Mouse (Mus musculus) neural tube, embryonic 13.5 days (tissue): ENCODE results near the gene Vmn2r9. TPM values are rescaled to one million over a fixed set of nuclear protein-coding genes. Genes with fewer than 3 reads are reported as not detected.
"Not testable (repeated sequence)": the region's sequence is repeated elsewhere in the genome, so short reads cannot be mapped to it uniquely, and the experiment has no call there.

Experiments
- ATAC-seq: fragments of 200-750 bp; cut with Nextera tagmentation; 2 replicates; pipeline ENCODE4 v1.8.0; 2017; ENCODE audit warnings: low read depth, mild to moderate bottlenecking, moderate TSS enrichment, moderate library complexity
- H3K27ac ChIP-seq: fragments of 300-500 bp; sonication (generic); replicated peaks from 2 replicates; pipeline ENCODE4 v1.5.1; 2015; ENCODE audit warnings: moderate library complexity, mild to moderate bottlenecking, inconsistent platforms
- H3K27me3 ChIP-seq: fragments of 300-500 bp; sonication (generic); 2 replicates; pipeline ENCODE4 v1.6.1; 2015; ENCODE audit warnings: mild to moderate bottlenecking, inconsistent platforms
- H3K36me3 ChIP-seq: fragments of 300-500 bp; sonication (generic); 2 replicates; pipeline ENCODE4 v1.6.1; 2015; ENCODE audit warnings: mild to moderate bottlenecking, inconsistent platforms
- H3K4me1 ChIP-seq: fragments of 300-500 bp; sonication (generic); replicated peaks from 2 replicates; pipeline ENCODE4 v1.6.1; 2015; ENCODE audit warnings: inconsistent platforms
- H3K4me2 ChIP-seq: fragments of 300-500 bp; sonication (generic); 2 replicates; pipeline ENCODE4 v1.6.1; 2015; ENCODE audit warnings: inconsistent platforms, mild to moderate bottlenecking, moderate library complexity
- H3K4me3 ChIP-seq: fragments of 300-500 bp; sonication (generic); 2 replicates; pipeline ENCODE4 v1.5.1; 2015; ENCODE audit warnings: mild to moderate bottlenecking, inconsistent platforms
- H3K9ac ChIP-seq: fragments of 300-500 bp; sonication (generic); 2 replicates; pipeline ENCODE4 v1.6.1; 2015; ENCODE audit warnings: moderate library complexity, mild to moderate bottlenecking, inconsistent platforms
- H3K9me3 ChIP-seq: fragments of 300-500 bp; sonication (generic); 2 replicates; pipeline ENCODE4 v1.6.1; 2016; ENCODE audit warnings: inconsistent platforms
- WGBS: fragments of 180-500 bp; shearing (Covaris S2); methylation state at CpG from one replicate; pipeline ENCODE4 v1.1.7; 2015; 5-methylcytosine and 5-hydroxymethylcytosine counted together
- polyA plus RNA-seq: library from polyadenylated mRNA; unstranded; fragments of >200 nt; fragmentation: Nextera tagmentation; extraction: Ambion mirVana; gene quantifications from 2 replicates; pipeline ENCODE4 v1.2.1, GENCODE M21; 2015

The Vmn2r9 gene
- polyA plus RNA-seq = not detected in 2 replicates

GRCm38 (mm10) chr5:108852501-108852900 is at the start of gene Vmn2r9:
Gene Vmn2r9, minus strand, starts transcription at chr5:108852601.
- not testable (repeated sequence) for H3K4me3 ChIP-seq, H3K4me2 ChIP-seq, H3K9ac ChIP-seq, H3K27me3 ChIP-seq, H3K36me3 ChIP-seq, H3K4me1 ChIP-seq, H3K9me3 ChIP-seq, H3K27ac ChIP-seq, ATAC-seq
- 77% methylated on average over 1 of the region's 1 CpGs for WGBS

GRCm38 (mm10) chr5:108866746-108867145 is 14.3 kb upstream of the Vmn2r9 start:
- not testable (repeated sequence) for ATAC-seq

GRCm38 (mm10) chr5:108849466-108849865 is 2.9 kb downstream of the Vmn2r9 start:
- no peaks in the 10 kb centered on the region for H3K4me1 ChIP-seq
- no peaks in the 10 kb centered on the region for H3K27me3 ChIP-seq
- no peak for ATAC-seq
- no peak overlapping the region for H3K27ac ChIP-seq
- H3K36me3 ChIP-seq = no peaks in the 10 kb centered on the region
- no peak overlapping the region for H3K4me3 ChIP-seq
- no peak overlapping the region for H3K4me2 ChIP-seq
- no peak overlapping the region for H3K9ac ChIP-seq
- H3K9me3 ChIP-seq = no peaks in the 10 kb centered on the region
- 41% methylated on average over 1 of the region's 1 CpGs for WGBS

More at GRCm38 (mm10) chr5:108866746-108867145, 14.3 kb upstream of the Vmn2r9 start:
- not testable (repeated sequence) for H3K4me1 ChIP-seq, H3K9me3 ChIP-seq, H3K4me3 ChIP-seq, H3K27ac ChIP-seq, H3K9ac ChIP-seq, H3K4me2 ChIP-seq, H3K36me3 ChIP-seq, H3K27me3 ChIP-seq
- WGBS = 15% methylated on average over 1 of the region's 1 CpGs

- H3K4me3 ChIP-seq = no peak overlapping the region
- no peaks in the 10 kb centered on the region for H3K4me1 ChIP-seq
- no peak overlapping the region for H3K4me2 ChIP-seq
- no peaks in the 10 kb centered on the region for H3K36me3 ChIP-seq
- no peaks in the 10 kb centered on the region for H3K27me3 ChIP-seq
- no peak for ATAC-seq
- no peak overlapping the region for H3K9ac ChIP-seq
- H3K27ac ChIP-seq = no peak overlapping the region
- WGBS = 74% methylated on average over 1 of the region's 1 CpGs
- H3K9me3 ChIP-seq = no peaks in the 10 kb centered on the region
These were observed 16.2 kb downstream of the Vmn2r9 start for GRCm38 (mm10) chr5:108836156-108836555.

GRCm38 (mm10) chr5:108823276-108823675 is 29.1 kb downstream of the Vmn2r9 start:
- Histone ChIP-seq H3K27me3 (no peaks in the 10 kb centered on the region), H3K9me3 (no peaks in the 10 kb centered on the region), H3K9ac (no peak overlapping the region), H3K4me1 (no peaks in the 10 kb centered on the region), H3K4me3 (no peak overlapping the region), H3K36me3 (no peaks in the 10 kb centered on the region), H3K27ac (no peak overlapping the region), H3K4me2 (no peak overlapping the region)
- 83% methylated on average over 2 of the region's 2 CpGs for WGBS
- no peak for ATAC-seq

GRCm38 (mm10) chr5:108808750-108809149 is 43.7 kb downstream of the Vmn2r9 start, which contains the start of gene Vmn2r8:
Gene Vmn2r8, minus strand, starts transcription at chr5:108808850.
- not testable (repeated sequence) for H3K9me3 ChIP-seq, H3K4me3 ChIP-seq, H3K27ac ChIP-seq, H3K4me2 ChIP-seq, H3K36me3 ChIP-seq, H3K9ac ChIP-seq, H3K4me1 ChIP-seq, ATAC-seq, H3K27me3 ChIP-seq
- 79% methylated on average over 2 of the region's 2 CpGs for WGBS

GRCm38 (mm10) chr5:108803646-108804045 is 48.8 kb downstream of the Vmn2r9 start:
- WGBS = 62% methylated on average over 1 of the region's 1 CpGs

GRCm38 (mm10) chr5:108795263-108795662 is 57.1 kb downstream of the Vmn2r9 start, which contains the start of gene Tmed11:
Gene Tmed11, minus strand, starts transcription at chr5:108795363.
- H3K27ac ChIP-seq, H3K4me2 ChIP-seq, ATAC-seq, H3K4me3 ChIP-seq, H3K27me3 ChIP-seq, H3K9ac ChIP-seq, H3K4me1 ChIP-seq, H3K36me3 ChIP-seq, H3K9me3 ChIP-seq: not testable (repeated sequence)
- WGBS = 65% methylated on average over 2 of the region's 2 CpGs

More at GRCm38 (mm10) chr5:108803646-108804045, 48.8 kb downstream of the Vmn2r9 start:
- Histone ChIP-seq H3K27ac (no peak overlapping the region), H3K9me3 (no peaks in the 10 kb centered on the region), H3K27me3 (no peaks in the 10 kb centered on the region), H3K36me3 (no peaks in the 10 kb centered on the region), H3K4me3 (no peak overlapping the region), H3K9ac (no peak overlapping the region), H3K4me1 (no peaks in the 10 kb centered on the region), H3K4me2 (no peak overlapping the region)
- ATAC-seq = no peak

- not testable (repeated sequence) for H3K4me1 ChIP-seq, ATAC-seq, H3K9ac ChIP-seq, H3K9me3 ChIP-seq, H3K36me3 ChIP-seq, H3K4me2 ChIP-seq, H3K4me3 ChIP-seq, H3K27ac ChIP-seq, H3K27me3 ChIP-seq
- 35% methylated on average over 1 of the region's 1 CpGs for WGBS
These were observed 62.0 kb downstream of the Vmn2r9 start for GRCm38 (mm10) chr5:108790385-108790784.

Other genes starting within 250 kb of the Vmn2r9 start
- gene Gak, start 222.8 kb downstream of the Vmn2r9 start, polyA plus RNA-seq = 51.0 and 53.8 TPM in 2 replicates
- 20.4 and 21.0 TPM in 2 replicates for gene Tmem175, start 222.8 kb downstream of the Vmn2r9 start, polyA plus RNA-seq
- gene Idua, start 192.3 kb downstream of the Vmn2r9 start, polyA plus RNA-seq = 8.3 and 9.2 TPM in 2 replicates
- 19.5 and 20.6 TPM in 2 replicates for gene Dgkq, start 182.9 kb downstream of the Vmn2r9 start, polyA plus RNA-seq
- gene Slc26a1, start 177.0 kb downstream of the Vmn2r9 start, polyA plus RNA-seq = 1.7 and 2.2 TPM in 2 replicates
- 6.9 and 7.7 TPM in 2 replicates for gene Fgfrl1, start 160.2 kb downstream of the Vmn2r9 start, polyA plus RNA-seq
- gene Rnf212, start 77.6 kb downstream of the Vmn2r9 start, polyA plus RNA-seq = not detected in 2 replicates
- gene Tmed11, start 57.2 kb downstream of the Vmn2r9 start, polyA plus RNA-seq = not detected in 2 replicates
- not detected in 2 replicates for gene Vmn2r8, start 43.8 kb downstream of the Vmn2r9 start, polyA plus RNA-seq
- gene Vmn2r10, start 153.9 kb upstream of the Vmn2r9 start, polyA plus RNA-seq = not detected in 2 replicates
- not detected in 2 replicates for gene Vmn2r11, start 207.0 kb upstream of the Vmn2r9 start, polyA plus RNA-seq
- gene Vmn2r12, start 245.3 kb upstream of the Vmn2r9 start, polyA plus RNA-seq = not detected in 2 replicates